Mouse (Mus musculus) gastrocnemius, adult 2 months (tissue): ENCODE results near the gene Pou3f3. TPM values are rescaled to one million over a fixed set of nuclear protein-coding genes. Genes with fewer than 3 reads are reported as not detected.

Experiments used
- DNase-seq: peaks from one replicate; pipeline ENCODE4 v3.0.0; 2022
- H3K27ac ChIP-seq: fragments of 200-600 bp; 2 replicates; pipeline ENCODE4 v1.8.1; 2022; ENCODE audit warnings: mild to moderate bottlenecking
- H3K4me3 ChIP-seq: fragments of 200-600 bp; 2 replicates; pipeline ENCODE4 v1.8.1; 2022; ENCODE audit warnings: mild to moderate bottlenecking, moderate library complexity
- CTCF ChIP-seq: fragments of 200-600 bp; IDR thresholded peaks from 2 replicates; pipeline ENCODE4 v1.8.1; 2022; ENCODE audit warnings: antibody characterized with exemption, mild to moderate bottlenecking, moderate library complexity
- intact Hi-C: fragments of 180-260 bp; cut with DNase I; formaldehyde crosslinking; loops from one replicate; pipeline ENCODE4 v1.15.1; 2025
- total RNA-seq, 2 experiments: library from RNA; stranded (reverse); gene quantifications; 2 replicates each; pipeline ENCODE4 v1.2.3; 2021

Pou3f3 gene
- total RNA-seq, 2 experiments from 2014 or later = not detected

- intact Hi-C loops = no loop called here
- Histone ChIP-seq H3K27ac (no peak overlapping the region), H3K4me3 (no peak overlapping the region)
- DNase-seq = no peak
- TF ChIP-seq CTCF = no peak
These were observed 11.6 kb downstream of the Pou3f3 start for GRCm38 (mm10) chr1:42707196-42707595.

- TF ChIP-seq CTCF = no peak
- no peak for DNase-seq
- intact Hi-C loops = no loop called here
- Histone ChIP-seq H3K4me3 (no peak overlapping the region), H3K27ac (no peak overlapping the region)
These were observed 12.1 kb downstream of the Pou3f3 start for GRCm38 (mm10) chr1:42707611-42708130.

DNA sequence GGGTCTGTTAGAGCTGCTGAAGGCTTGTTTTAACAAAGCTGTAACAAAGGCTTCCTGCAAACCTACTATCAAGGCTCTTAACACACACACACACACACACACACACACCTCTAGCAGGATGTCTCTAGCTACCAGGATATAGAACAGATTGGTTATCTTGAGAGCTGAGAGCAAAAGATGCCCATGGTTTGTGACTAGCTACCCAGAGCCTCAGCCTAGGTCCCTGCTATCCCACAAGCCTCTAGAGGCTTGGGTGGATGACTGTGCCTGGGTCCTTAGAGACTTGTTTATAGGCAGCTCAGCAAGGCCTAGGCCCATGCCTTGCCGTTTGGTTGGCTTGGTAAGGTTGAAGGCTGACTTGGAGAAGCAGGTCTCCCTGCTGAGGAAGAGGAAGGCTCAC, 13.5 kb downstream of the Pou3f3 start:
- TF ChIP-seq CTCF = no peak
- intact Hi-C loops = no loop called here
- no peak for DNase-seq
- H3K27ac ChIP-seq = no peak overlapping the region
- H3K4me3 ChIP-seq = no peak overlapping the region

DNA sequence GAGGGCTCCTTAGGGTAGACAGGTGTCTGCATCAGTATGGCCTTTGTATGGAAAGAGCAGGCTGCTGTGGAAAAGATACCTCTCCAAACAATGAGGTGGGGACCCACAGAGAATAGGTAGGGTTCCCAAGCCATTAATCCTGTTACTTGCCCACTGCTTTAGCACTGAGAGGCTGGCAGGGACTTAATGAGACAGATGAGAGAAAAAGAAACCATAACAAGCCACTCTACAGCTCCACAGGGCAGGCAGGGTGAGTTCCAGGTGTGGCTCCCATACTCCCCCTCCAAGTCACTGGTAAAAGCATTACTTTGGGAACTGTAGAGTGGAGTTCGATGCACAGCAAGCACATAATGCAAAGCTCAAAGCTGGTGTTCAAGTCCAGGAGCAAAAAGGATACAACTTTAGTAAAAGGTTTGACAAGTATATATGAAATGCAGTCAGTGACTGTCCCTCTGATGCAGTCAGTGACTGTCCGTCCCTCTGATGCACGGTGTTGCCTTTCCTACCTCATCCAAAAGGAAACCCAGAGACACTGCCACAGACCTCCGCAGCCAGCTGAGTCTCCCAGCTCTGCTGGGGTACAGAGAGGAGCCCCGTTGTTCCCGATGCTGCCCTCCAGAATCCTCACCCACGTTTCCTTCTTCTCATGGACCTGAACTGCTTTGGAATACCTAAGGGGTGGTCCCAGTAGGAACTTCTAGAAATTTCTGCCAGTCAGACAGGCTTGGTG, 14.0 kb downstream of the Pou3f3 start:
- no peak overlapping the region for H3K27ac ChIP-seq
- intact Hi-C loops = no loop called here
- no peak overlapping the region for H3K4me3 ChIP-seq
- no peak for DNase-seq
- TF ChIP-seq CTCF = no peak

DNA sequence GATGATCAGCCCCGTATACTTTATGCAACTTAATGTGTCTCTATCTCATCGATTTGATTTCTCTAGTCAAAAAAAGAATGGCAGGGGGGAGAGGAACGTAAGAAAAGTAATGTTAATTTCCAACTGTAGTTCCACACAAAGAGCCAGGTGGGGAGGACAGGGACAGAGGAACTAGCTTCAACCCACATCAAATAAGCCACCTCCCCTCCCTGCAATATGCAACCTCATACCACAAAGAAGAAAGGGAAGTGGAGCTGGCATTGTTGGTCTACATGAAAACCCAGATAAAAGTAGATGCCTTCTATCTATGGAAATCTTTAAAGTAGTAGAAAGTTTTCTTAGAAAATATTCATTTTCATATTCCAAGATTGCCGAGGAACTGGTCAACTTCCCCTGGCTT, 14.7 kb downstream of the Pou3f3 start:
- intact Hi-C loops = no loop called here
- no peak for TF ChIP-seq CTCF

DNA sequence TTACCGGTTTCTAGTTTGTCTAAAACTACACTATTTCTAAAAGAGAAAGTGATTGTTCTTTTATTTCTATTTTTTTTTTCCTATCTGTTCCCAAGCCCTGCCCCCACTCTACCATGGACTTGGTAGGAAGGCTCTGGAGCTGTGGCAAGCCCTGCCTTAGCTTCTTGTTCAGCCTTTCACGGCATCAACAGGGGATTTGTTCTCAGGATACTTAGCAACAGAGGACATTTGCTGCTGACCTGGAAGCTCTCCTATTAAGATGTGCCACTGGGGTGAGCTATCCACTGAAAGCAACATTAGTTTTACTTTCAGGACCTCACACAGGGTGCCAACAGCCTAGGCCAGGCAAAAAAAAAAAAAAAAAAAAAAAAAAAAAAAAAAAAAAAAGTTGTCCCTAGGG, 15.4 kb downstream of the Pou3f3 start:
- intact Hi-C loops = no loop called here

More for the DNA sequence above, 14.7 kb downstream of the Pou3f3 start:
- Histone ChIP-seq H3K27ac (no peak overlapping the region), H3K4me3 (no peak overlapping the region)
- DNase-seq = no peak

DNA sequence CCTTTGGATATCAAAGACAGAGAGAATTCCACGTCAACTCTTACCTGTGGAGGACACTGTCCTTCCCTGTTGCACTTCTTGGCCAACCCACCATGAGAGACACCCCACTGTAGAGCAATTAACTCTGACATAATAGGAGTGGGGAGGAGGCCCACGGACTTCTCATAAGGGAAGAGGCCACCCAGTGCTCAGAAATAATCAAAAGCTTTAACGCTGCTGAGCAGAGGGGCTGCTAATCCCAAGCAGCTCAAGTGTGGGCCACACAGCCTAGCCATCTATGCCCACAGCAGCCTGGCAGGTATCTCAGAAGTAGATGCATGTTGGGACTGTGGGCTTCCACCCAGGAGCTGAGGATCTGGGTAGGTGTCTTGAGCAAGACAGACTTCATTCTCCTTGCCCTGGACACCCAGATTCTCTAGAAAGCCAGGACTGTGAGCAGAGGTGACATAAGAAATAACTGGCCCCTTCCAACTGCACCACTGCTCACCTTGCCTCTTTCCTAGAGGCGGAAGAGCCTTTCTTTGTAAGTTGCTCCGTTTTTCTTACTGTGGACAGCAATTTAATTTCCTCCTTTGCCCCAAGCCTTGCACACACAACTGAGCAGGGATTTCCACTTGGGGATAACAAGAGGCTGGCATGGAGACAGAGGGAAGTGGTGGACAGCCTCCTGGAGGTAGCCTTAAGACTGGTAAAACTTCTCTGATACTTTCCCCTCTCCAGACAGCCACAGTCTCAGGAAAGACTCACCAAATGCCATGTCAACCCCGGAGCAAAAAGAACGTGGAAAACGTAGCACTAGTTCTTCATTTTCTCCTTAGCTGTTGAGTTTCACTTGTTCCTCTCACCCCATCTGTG, 16.1 kb downstream of the Pou3f3 start:
- no peak for DNase-seq
- intact Hi-C loops = no loop called here
- Histone ChIP-seq H3K27ac (no peak overlapping the region), H3K4me3 (no peak overlapping the region)
- TF ChIP-seq CTCF = no peak

More for the DNA sequence above, 15.4 kb downstream of the Pou3f3 start:
- Histone ChIP-seq H3K4me3 (no peak overlapping the region), H3K27ac (no peak overlapping the region)
- no peak for DNase-seq
- no peak for TF ChIP-seq CTCF

DNA sequence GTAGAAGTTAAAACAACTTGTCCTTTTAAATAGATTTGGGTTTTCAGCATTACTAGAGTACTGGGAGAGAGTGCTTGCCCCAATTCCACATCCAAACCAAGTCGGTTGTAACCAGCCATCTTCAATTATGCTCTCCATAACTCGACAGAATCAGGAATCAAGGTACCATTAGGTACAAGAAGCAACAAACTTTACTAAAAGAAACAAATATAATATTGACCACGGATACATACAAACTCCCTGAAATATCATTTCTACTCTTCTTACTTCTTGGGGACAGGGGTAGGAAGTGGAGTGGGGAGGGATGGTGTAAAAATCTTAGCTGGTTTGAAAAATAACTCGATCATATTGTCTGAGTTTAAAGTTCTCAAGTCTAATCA, 16.7 kb downstream of the Pou3f3 start:
- no peak for TF ChIP-seq CTCF
- Histone ChIP-seq H3K27ac (no peak overlapping the region), H3K4me3 (no peak overlapping the region)
- intact Hi-C loops = no loop called here
- DNase-seq = no peak

DNA sequence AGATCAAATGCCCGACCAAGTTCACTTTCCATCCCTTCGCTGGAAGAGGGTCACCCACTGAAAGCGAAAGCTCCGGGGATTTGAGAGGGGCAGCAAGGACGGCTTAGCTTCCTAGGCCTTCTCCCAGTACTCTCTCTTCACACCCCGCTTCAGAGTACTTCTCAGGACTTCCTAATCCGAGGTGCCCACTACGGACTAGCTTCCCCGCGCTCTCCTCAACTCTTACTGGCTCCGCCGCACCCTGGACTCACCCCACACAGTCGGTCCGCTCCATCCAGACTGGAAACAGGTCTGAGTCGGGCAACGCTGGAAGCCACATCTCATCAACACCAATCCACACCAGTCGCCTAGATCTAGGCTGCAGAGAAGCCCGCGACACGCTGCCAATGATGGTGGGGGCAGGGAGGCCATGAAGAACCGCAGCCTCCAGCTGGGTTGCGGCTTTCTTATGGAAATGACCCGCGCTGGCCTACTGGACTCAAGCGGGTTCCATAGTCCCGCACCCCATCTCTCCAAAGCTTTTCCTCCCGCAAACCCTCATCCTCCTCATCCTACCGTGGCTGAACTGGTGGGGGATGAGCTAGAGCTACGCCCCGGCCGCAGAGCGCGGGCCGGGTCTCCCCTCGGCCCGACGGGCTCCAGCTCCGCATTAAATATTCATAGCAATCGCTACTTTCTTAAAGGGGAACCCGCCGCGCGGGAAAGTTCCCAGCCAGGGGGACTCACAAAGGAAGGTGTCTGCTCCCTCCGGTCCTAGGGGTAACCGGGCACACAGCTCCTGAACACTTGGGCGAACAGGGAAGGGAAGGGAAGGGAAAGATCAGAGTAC, 17.8 kb downstream of the Pou3f3 start:
- no peak for TF ChIP-seq CTCF
- intact Hi-C loops = no loop called here
- Histone ChIP-seq H3K27ac (no peak overlapping the region), H3K4me3 (peak overlapping the region; percentile 67)
- DNase-seq = no peak

DNA sequence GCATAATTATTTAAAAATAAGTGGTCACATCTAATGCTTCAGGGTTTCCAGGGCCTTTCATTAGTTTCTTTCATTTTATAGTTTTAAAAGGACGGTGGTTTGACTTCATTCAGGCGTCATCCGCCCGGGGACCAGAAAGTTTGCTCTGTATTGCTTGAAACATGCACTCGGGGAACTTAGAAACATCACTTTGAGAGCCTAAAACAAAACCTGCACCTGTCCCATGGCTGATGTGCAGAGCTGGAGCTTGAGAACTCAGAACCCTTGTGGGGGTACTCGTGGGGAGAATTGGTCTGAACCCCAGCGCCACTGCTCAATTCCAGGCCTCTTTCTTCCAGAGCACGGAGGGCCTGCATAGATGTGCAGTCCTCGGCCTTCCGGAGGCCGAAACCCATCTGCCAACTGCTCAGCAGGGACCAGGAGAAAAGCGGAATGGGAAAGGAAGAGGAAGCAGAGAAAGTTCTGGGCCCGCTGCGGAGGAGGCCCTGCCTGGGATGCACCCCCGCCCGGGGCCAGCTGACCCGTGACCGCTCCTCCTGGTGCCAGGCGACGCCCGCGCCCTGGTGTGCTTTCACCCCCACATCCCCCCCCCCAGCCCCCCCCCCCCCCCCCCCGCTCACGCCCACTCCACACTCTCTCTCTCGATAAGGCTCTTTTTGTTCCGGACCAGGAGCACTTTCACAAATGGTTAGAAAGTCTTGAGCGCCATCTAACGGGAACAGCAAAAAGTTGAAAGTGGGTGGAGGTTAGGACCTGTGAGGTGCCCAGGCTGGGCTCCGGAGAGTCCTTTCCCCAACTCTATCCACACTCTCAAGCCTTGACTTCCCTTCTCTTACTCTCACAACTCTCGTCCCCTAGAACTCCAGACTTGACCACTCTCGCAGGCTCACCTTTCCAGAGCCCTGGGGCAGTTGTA, 18.7 kb downstream of the Pou3f3 start:
- no peak overlapping the region for H3K27ac ChIP-seq
- peak; percentile 33 for DNase-seq
- TF ChIP-seq CTCF = peak; percentile 50
- intact Hi-C loops = no loop called here
- peak overlapping the region; percentile 67 for H3K4me3 ChIP-seq

DNA sequence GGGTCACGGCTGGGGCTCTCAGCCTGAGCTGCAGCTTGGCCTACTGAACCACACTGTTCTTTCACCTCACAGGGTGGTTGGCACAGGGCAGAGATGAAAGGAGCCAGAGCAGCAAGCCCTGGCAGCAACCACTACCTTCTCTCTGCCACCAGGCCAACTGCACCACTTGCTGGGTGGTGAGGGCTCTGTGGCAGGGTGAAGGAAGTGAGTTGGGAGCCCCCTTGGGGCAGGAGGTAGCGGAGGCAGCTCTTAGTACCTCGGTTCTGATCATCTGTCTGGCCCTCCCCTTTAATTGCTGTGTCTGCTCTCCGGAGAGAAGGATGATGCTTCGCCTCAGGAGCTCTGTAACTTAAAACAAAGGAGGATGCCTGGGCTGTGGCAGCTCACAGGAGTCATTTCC, 23.0 kb downstream of the Pou3f3 start:
- Histone ChIP-seq H3K4me3 (no peak overlapping the region), H3K27ac (no peak overlapping the region)
- DNase-seq = no peak
- intact Hi-C loops = no loop called here
- TF ChIP-seq CTCF = no peak

GRCm38 (mm10) chr1:42721353-42721752, 25.8 kb downstream of the Pou3f3 start:
- DNase-seq = no peak
- TF ChIP-seq CTCF = no peak
- no peak overlapping the region for H3K27ac ChIP-seq
- intact Hi-C loops = no loop called here
- no peak overlapping the region for H3K4me3 ChIP-seq
